Mouse (Mus musculus) midbrain, embryonic 16.5 days (tissue): ENCODE results near the gene Tgfbr1. TPM values are rescaled to one million over a fixed set of nuclear protein-coding genes. Genes with fewer than 3 reads are reported as not detected.
"Not testable (repeated sequence)": the region's sequence is repeated elsewhere in the genome, so short reads cannot be mapped to it uniquely, and the experiment has no call there.

Source experiments
- ATAC-seq: fragments of 200-750 bp; cut with Nextera tagmentation; 2 replicates; pipeline ENCODE4 v1.8.0; 2017; ENCODE audit warnings: moderate TSS enrichment
- H3K27ac ChIP-seq: fragments of 300-500 bp; sonication (generic); 2 replicates; pipeline ENCODE4 v1.5.1; 2014; ENCODE audit warnings: mild to moderate bottlenecking, low read length, mixed read lengths
- H3K27me3 ChIP-seq: fragments of 300-500 bp; sonication (generic); 2 replicates; pipeline ENCODE4 v1.6.1; 2014; ENCODE audit warnings: low read depth, low read length, mixed read lengths; ENCODE audit not compliant: control insufficient read depth, insufficient read depth
- H3K36me3 ChIP-seq: fragments of 300-500 bp; sonication (generic); 2 replicates; pipeline ENCODE4 v1.6.1; 2014; ENCODE audit warnings: mild to moderate bottlenecking, low read length, moderate library complexity, mixed read lengths; ENCODE audit not compliant: control insufficient read depth, insufficient read depth
- H3K4me1 ChIP-seq: fragments of 300-500 bp; sonication (generic); 2 replicates; pipeline ENCODE4 v1.6.1; 2014; ENCODE audit warnings: mild to moderate bottlenecking, low read length, mixed read lengths; ENCODE audit not compliant: control insufficient read depth, insufficient read depth
- H3K4me2 ChIP-seq: fragments of 300-500 bp; sonication (generic); 2 replicates; pipeline ENCODE4 v1.6.1; 2014; ENCODE audit warnings: mild to moderate bottlenecking, low read length, mixed read lengths
- H3K4me3 ChIP-seq: fragments of 300-500 bp; sonication (generic); 2 replicates; pipeline ENCODE4 v1.5.1; 2014; ENCODE audit warnings: low read depth, mild to moderate bottlenecking, low read length, moderate library complexity, mixed read lengths
- H3K9ac ChIP-seq: fragments of 300-500 bp; sonication (generic); 2 replicates; pipeline ENCODE4 v1.6.1; 2014; ENCODE audit warnings: low read depth, low read length, mixed read lengths
- H3K9me3 ChIP-seq: fragments of 300-500 bp; sonication (generic); replicated peaks from 2 replicates; pipeline ENCODE4 v1.6.1; 2014; ENCODE audit warnings: mild to moderate bottlenecking, low read length, mixed read lengths; ENCODE audit not compliant: control insufficient read depth, poor library complexity, severe bottlenecking
- WGBS: fragments of 180-500 bp; shearing (Covaris S2); extraction: QIAGEN DNeasy Blood & Tissue Kit; methylation state at CpG from one replicate; pipeline ENCODE4 v1.1.7; 2014; 5-methylcytosine and 5-hydroxymethylcytosine counted together
- polyA plus RNA-seq: library from polyadenylated mRNA; unstranded; fragments of >200 nt; fragmentation: Nextera tagmentation; extraction: Ambion mirVana; gene quantifications from 2 replicates; pipeline ENCODE4 v1.2.1, GENCODE M21; 2015

Tgfbr1 gene
- polyA plus RNA-seq, 1 experiment from 2014 or later, result 30.2 TPM

- Histone ChIP-seq H3K27me3 (no peaks in the 10 kb centered on the region), H3K27ac (no peak overlapping the region), H3K36me3 (no peaks in the 10 kb centered on the region), H3K4me1 (peaks cover 27% of the 10 kb centered on the region), H3K4me2 (peak overlapping the region; percentile 96), H3K9me3 (no peaks in the 10 kb centered on the region), H3K9ac (peak overlapping the region; percentile 90; the same call in 1 of the 2 replicates), H3K4me3 (peak overlapping the region; percentile 79)
- ATAC-seq, result no peak
- WGBS, result 26% methylated on average over 3 of the region's 3 CpGs
These were observed 1.3 kb downstream of the Tgfbr1 start for GRCm38 (mm10) chr4:47354304-47354703.

GRCm38 (mm10) chr4:47362662-47363061, 9.6 kb downstream of the Tgfbr1 start:
- Histone ChIP-seq H3K27ac (no peak overlapping the region), H3K36me3 (no peaks in the 10 kb centered on the region), H3K4me1 (peaks cover 10% of the 10 kb centered on the region; the same call in 1 of the 2 replicates), H3K27me3 (no peaks in the 10 kb centered on the region), H3K9ac (no peak overlapping the region), H3K9me3 (no peaks in the 10 kb centered on the region), H3K4me3 (no peak overlapping the region), H3K4me2 (no peak overlapping the region)
- no peak for ATAC-seq
- 80% methylated on average over 2 of the region's 2 CpGs for WGBS

DNA sequence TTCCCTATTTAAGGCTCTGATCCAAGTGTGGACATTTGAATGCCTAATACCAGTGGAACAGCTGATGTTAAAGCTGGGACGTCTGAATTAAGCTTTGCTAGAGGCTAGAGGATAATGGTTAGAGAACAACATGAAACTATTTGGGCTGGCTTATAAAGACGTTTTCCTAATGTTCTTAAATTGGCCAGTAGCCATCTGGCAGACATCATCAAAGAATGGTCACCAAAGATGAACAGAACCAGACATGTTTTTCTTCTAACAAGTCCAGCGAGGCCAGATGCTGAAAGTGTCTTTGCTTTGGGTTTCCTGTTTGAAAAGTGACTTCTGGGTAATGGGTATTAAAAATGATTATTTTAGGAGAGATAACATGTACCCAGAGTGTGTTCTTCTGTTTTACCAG, 10.1 kb downstream of the Tgfbr1 start:
- Histone ChIP-seq H3K4me3 (no peak overlapping the region), H3K36me3 (no peaks in the 10 kb centered on the region), H3K27me3 (no peaks in the 10 kb centered on the region), H3K4me2 (no peak overlapping the region), H3K27ac (no peak overlapping the region), H3K9me3 (no peaks in the 10 kb centered on the region), H3K4me1 (peaks cover 5% of the 10 kb centered on the region; the same call in 1 of the 2 replicates), H3K9ac (no peak overlapping the region)
- WGBS, result 43% methylated on average over 3 of the region's 3 CpGs
- no peak for ATAC-seq

DNA sequence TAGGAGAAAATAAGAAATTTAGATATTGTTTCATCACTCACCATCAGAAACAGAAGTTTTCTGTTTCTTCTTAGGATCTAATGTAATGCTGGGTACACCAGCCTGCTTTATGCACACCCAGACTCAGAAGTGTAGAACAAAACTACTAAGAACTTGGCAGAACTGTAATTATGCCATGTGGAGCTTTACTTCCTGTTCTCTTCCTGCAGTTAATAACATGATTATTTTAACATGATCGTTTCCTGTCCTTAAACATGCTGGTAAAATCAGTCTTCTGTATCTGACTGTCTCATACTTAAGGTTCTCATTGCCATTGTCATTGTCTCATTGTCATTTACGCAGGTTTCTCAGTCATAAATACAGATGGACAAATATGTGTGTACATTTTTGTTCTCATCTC, 15.7 kb downstream of the Tgfbr1 start:
- Histone ChIP-seq H3K4me1 (no peaks in the 10 kb centered on the region), H3K9ac (no peak overlapping the region), H3K36me3 (no peaks in the 10 kb centered on the region), H3K4me2 (no peak overlapping the region), H3K4me3 (no peak overlapping the region), H3K9me3 (no peaks in the 10 kb centered on the region), H3K27me3 (no peaks in the 10 kb centered on the region), H3K27ac (no peak overlapping the region)
- 93% methylated on average over 2 of the region's 2 CpGs for WGBS
- no peak for ATAC-seq

- no peak overlapping the region for H3K9ac ChIP-seq
- ATAC-seq, result no peak
- H3K4me2 ChIP-seq, result no peak overlapping the region
- H3K4me3 ChIP-seq, result no peak overlapping the region
- no peak overlapping the region for H3K27ac ChIP-seq
- no peaks in the 10 kb centered on the region for H3K9me3 ChIP-seq
- 82% methylated on average over 1 of the region's 1 CpGs for WGBS
- no peaks in the 10 kb centered on the region for H3K27me3 ChIP-seq
- H3K4me1 ChIP-seq, result no peaks in the 10 kb centered on the region
- no peaks in the 10 kb centered on the region for H3K36me3 ChIP-seq
These were observed 25.7 kb downstream of the Tgfbr1 start for GRCm38 (mm10) chr4:47378716-47379115.

GRCm38 (mm10) chr4:47382426-47382825, 29.4 kb downstream of the Tgfbr1 start:
- Histone ChIP-seq H3K36me3 (peaks cover 4% of the 10 kb centered on the region; the same call in 1 of the 2 replicates), H3K9ac (no peak overlapping the region), H3K4me1 (no peaks in the 10 kb centered on the region), H3K4me3 (no peak overlapping the region), H3K27me3 (no peaks in the 10 kb centered on the region), H3K27ac (no peak overlapping the region), H3K4me2 (no peak overlapping the region), H3K9me3 (no peaks in the 10 kb centered on the region)
- WGBS, result 92% methylated on average over 1 of the region's 1 CpGs
- no peak for ATAC-seq

DNA sequence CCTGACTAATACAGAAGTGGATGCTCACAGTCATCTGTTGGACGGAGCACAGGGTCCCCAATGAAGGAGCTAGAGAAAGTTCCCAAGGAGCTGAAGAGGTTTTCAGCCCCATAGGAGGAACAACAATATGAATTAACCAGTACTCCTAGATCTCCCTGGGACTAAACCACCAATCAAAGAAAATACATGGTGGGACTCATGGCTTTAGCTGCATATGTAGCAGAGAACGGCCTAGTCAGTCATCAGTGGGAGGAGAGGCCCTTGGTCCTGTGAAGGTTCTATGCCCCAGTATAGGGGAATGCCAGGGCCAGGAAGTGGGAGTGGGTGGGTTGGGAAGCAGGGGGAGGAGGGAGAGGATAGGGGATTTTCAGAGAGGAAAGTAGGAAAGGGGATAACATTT, 38.9 kb downstream of the Tgfbr1 start:
- H3K36me3 ChIP-seq, H3K9ac ChIP-seq, H3K4me3 ChIP-seq, H3K4me1 ChIP-seq, H3K4me2 ChIP-seq, H3K27ac ChIP-seq, ATAC-seq, H3K9me3 ChIP-seq, H3K27me3 ChIP-seq: not testable (repeated sequence)
- WGBS, result 92% methylated on average over 2 of the region's 2 CpGs

DNA sequence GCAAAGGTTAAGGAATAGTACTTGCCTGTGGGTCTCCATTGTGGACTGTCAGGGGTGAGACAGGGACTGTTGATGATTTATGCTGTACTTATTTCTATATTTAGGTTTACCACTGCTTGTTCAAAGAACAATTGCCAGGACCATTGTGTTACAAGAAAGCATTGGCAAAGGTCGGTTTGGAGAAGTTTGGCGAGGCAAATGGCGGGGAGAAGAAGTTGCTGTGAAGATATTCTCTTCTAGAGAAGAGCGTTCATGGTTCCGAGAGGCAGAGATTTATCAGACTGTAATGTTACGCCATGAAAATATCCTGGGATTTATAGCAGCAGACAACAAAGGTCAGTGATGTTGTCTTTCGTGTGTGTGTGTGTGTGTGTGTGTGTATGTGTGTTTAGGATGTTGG, 43.2 kb downstream of the Tgfbr1 start:
- Histone ChIP-seq H3K36me3 (no peaks in the 10 kb centered on the region), H3K9ac (no peak overlapping the region), H3K27me3 (no peaks in the 10 kb centered on the region), H3K9me3 (no peaks in the 10 kb centered on the region), H3K4me2 (no peak overlapping the region), H3K4me3 (no peak overlapping the region), H3K4me1 (no peaks in the 10 kb centered on the region), H3K27ac (no peak overlapping the region)
- ATAC-seq, result no peak
- WGBS, result 91% methylated on average over 7 of the region's 7 CpGs

- Histone ChIP-seq H3K27ac (no peak overlapping the region), H3K4me3 (no peak overlapping the region), H3K9ac (no peak overlapping the region), H3K36me3 (0 out of 2 replicates have a peak, but pooled peaks cover 3% of the 10 kb centered on the region), H3K27me3 (no peaks in the 10 kb centered on the region), H3K4me2 (no peak overlapping the region), H3K9me3 (no peaks in the 10 kb centered on the region), H3K4me1 (no peaks in the 10 kb centered on the region)
- no peak for ATAC-seq
- WGBS, result 90% methylated on average over 6 of the region's 6 CpGs
These were observed 45.1 kb downstream of the Tgfbr1 start for GRCm38 (mm10) chr4:47397951-47398687.
